Mouse (Mus musculus): ENCODE data around the gene Pip4k2b.

GRCm38 (mm10) chr11:97717369-97718280 is 26.9 kb downstream of the Pip4k2b start:
- no peak for TF ChIP-seq EP300 (IDR thresholded peaks at IDR 0.05; ENCODE audit: low read depth)
- no peak for TF ChIP-seq CTCF (IDR thresholded peaks at IDR 0.05; ENCODE audit: low read depth)
